Mouse (Mus musculus): ENCODE measurements around the gene Vps8.

Gene Vps8

GRCm38 (mm10) chr16:21477074-21477473 is 54.2 kb downstream of the Vps8 start:
- no peak for DNase-seq (ENCODE audit: low spot score in 2 of 2)

GRCm38 (mm10) chr16:21478376-21478775 is 55.5 kb downstream of the Vps8 start:
- no peak for DNase-seq (ENCODE audit: low spot score in 2 of 2)

GRCm38 (mm10) chr16:21483803-21484202 is 60.9 kb downstream of the Vps8 start:
- no peak for DNase-seq (ENCODE audit: low spot score in 2 of 2)

- no peak for DNase-seq (ENCODE audit: low spot score in 2 of 2)
Observed at GRCm38 (mm10) chr16:21485716-21486115, 62.8 kb downstream of the Vps8 start.

GRCm38 (mm10) chr16:21488413-21488812 is 65.5 kb downstream of the Vps8 start:
- DNase-seq (ENCODE audit: low spot score in 2 of 2), result peak; percentile 34 to 52

GRCm38 (mm10) chr16:21492346-21492745 is 69.4 kb downstream of the Vps8 start:
- no peak for DNase-seq (ENCODE audit: low spot score in 2 of 2)

GRCm38 (mm10) chr16:21492894-21493293 is 70.0 kb downstream of the Vps8 start:
- no peak for DNase-seq (ENCODE audit: low spot score in 2 of 2)

GRCm38 (mm10) chr16:21494681-21495080 is 71.8 kb downstream of the Vps8 start:
- no peak for DNase-seq (ENCODE audit: low spot score in 2 of 2)

- DNase-seq (ENCODE audit: low spot score in 2 of 2), result no peak
Observed at GRCm38 (mm10) chr16:21496799-21497198, 73.9 kb downstream of the Vps8 start.

GRCm38 (mm10) chr16:21497627-21498026 is 74.7 kb downstream of the Vps8 start:
- DNase-seq (ENCODE audit: low spot score in 2 of 2), result no peak

- no peak for DNase-seq (ENCODE audit: low spot score in 2 of 2)
Observed at GRCm38 (mm10) chr16:21498984-21499383, 76.1 kb downstream of the Vps8 start.

GRCm38 (mm10) chr16:21499656-21500055 is 76.7 kb downstream of the Vps8 start:
- no peak for DNase-seq (ENCODE audit: low spot score in 2 of 2)

GRCm38 (mm10) chr16:21518833-21519232 is 95.9 kb downstream of the Vps8 start:
- no peak for DNase-seq (ENCODE audit: low spot score in 2 of 2)

- DNase-seq (ENCODE audit: low spot score in 2 of 2), result no peak
Observed at GRCm38 (mm10) chr16:21519785-21520184, 96.9 kb downstream of the Vps8 start.

- DNase-seq (ENCODE audit: low spot score in 2 of 2), result no peak
Observed at GRCm38 (mm10) chr16:21523738-21524137, 100.8 kb downstream of the Vps8 start.

GRCm38 (mm10) chr16:21525376-21525775 is 102.5 kb downstream of the Vps8 start:
- no peak for DNase-seq (ENCODE audit: low spot score in 2 of 2)

- DNase-seq (ENCODE audit: low spot score in 2 of 2), result no peak
Observed at GRCm38 (mm10) chr16:21527271-21528007, 104.5 kb downstream of the Vps8 start.

- no peak for DNase-seq (ENCODE audit: low spot score in 2 of 2)
Observed at GRCm38 (mm10) chr16:21533503-21533902, 110.6 kb downstream of the Vps8 start.

GRCm38 (mm10) chr16:21536240-21537005 is 113.5 kb downstream of the Vps8 start:
- DNase-seq (ENCODE audit: low spot score in 2 of 2), result no peak

GRCm38 (mm10) chr16:21537312-21537711 is 114.4 kb downstream of the Vps8 start:
- no peak for DNase-seq (ENCODE audit: low spot score in 2 of 2)

- no peak for DNase-seq (ENCODE audit: low spot score in 2 of 2)
Observed at GRCm38 (mm10) chr16:21538889-21539288, 116.0 kb downstream of the Vps8 start.

GRCm38 (mm10) chr16:21542559-21542958 is 119.6 kb downstream of the Vps8 start:
- DNase-seq (ENCODE audit: low spot score in 2 of 2), result no peak

GRCm38 (mm10) chr16:21547446-21547845 is 124.5 kb downstream of the Vps8 start:
- no peak for DNase-seq (ENCODE audit: low spot score in 2 of 2)

All from frontal cortex, postnatal 14 days (tissue).